Mouse (Mus musculus): ENCODE results near the gene Sbk2. TPM values are rescaled to one million over a fixed set of nuclear protein-coding genes. Genes with fewer than 3 reads are reported as not detected.

The Sbk2 gene
- polyA plus RNA-seq, 1 experiment from 2014 or later, result 0.26 TPM

DNA sequence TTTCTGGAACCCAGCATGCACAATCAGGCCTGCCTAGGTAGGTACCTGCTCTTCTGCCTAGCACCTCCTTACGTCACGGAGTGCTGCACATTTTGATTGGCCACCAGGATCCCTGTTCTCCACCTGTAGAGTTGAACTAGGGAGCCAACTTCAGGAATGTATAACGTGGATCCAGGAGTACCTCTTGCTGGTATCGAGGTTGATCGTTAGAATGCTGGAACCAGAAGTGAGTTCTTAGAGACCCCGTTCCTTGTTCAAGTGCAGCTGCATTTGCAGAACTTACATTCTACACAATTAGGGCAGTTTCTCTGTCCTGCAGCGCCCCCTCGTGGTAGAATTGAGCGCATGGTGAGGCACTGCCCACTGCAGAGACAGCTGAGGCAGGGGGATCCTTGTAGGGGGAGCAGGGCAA is 24.1 kb downstream of the Sbk2 start:
- Histone ChIP-seq H3K27me3 (ENCODE audit: control insufficient read depth, insufficient read depth, low read length) (no peaks in the 10 kb centered on the region), H3K4me3 (replicated peaks; ENCODE audit: low read length) (no peak overlapping the region), H3K9ac (ENCODE audit: low read length) (no peak overlapping the region), H3K27ac (ENCODE audit: low read length) (no peak overlapping the region), H3K4me1 (ENCODE audit: control insufficient read depth, insufficient read depth, low read length) (no peaks in the 10 kb centered on the region), H3K9me3 (replicated peaks; ENCODE audit: control insufficient read depth, low read length) (no peaks in the 10 kb centered on the region), H3K36me3 (ENCODE audit: control insufficient read depth, insufficient read depth, low read length) (no peaks in the 10 kb centered on the region), H3K4me2 (ENCODE audit: low read depth, low read length) (no peak overlapping the region)
- WGBS, result 19% methylated on average over 9 of the region's 9 CpGs
- ATAC-seq (ENCODE audit: insufficient read depth, low FRiP score), result no peak; the same call in 1 of the 2 replicates

DNA sequence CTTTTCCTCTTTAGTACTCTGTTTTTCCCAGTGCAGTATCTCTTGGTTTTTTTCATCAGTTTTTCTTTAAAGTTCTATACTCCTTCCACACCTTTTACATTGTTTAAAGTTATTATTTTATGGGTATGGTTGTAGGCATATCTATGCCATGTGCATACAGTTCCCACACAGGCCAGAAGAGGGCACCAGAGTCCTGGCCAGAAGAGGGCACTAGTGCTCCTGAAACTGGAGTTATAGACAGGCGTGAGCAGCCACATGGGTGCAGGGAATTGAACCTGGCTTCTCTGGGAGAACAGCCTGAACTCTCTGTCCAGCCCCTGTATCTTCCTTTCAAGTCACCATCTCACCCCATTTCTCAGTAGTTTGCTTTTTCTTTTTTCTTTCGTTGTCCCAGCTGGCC is 25.8 kb downstream of the Sbk2 start:
- Histone ChIP-seq H3K9ac (ENCODE audit: low read length) (no peak overlapping the region), H3K4me3 (replicated peaks; ENCODE audit: low read length) (no peak overlapping the region), H3K27me3 (ENCODE audit: control insufficient read depth, insufficient read depth, low read length) (no peaks in the 10 kb centered on the region), H3K4me2 (ENCODE audit: low read depth, low read length) (no peak overlapping the region), H3K36me3 (ENCODE audit: control insufficient read depth, insufficient read depth, low read length) (no peaks in the 10 kb centered on the region), H3K27ac (ENCODE audit: low read length) (no peak overlapping the region), H3K9me3 (replicated peaks; ENCODE audit: control insufficient read depth, low read length) (0 out of 2 replicates have a peak, but pooled peaks cover 4% of the 10 kb centered on the region), H3K4me1 (ENCODE audit: control insufficient read depth, insufficient read depth, low read length) (no peaks in the 10 kb centered on the region)
- 40% methylated on average over 2 of the region's 2 CpGs for WGBS
- ATAC-seq (ENCODE audit: insufficient read depth, low FRiP score), result no peak

DNA sequence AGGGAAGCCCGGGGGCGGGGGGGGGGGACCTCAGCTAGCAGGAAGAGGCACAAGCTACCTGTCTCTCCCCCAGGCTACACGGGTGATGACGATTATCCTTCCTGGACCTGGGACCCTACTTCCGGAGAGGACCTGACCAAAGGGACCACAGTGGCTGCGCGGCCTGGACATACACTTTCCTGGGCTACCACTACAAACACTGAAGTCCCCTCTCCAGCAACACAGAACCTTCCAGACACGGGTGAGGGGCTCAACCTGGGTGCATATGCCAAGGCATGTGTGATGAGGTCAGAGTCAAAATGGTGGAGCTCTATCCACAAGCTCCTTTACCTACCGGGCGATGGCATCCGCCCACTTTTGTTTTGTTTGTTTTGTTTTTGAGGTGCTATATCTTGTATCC is 26.8 kb downstream of the Sbk2 start:
- H3K9ac ChIP-seq (ENCODE audit: low read length), result no peak overlapping the region
- no peak overlapping the region for H3K4me2 ChIP-seq (ENCODE audit: low read depth, low read length)
- ATAC-seq (ENCODE audit: insufficient read depth, low FRiP score), result no peak
- H3K27ac ChIP-seq (ENCODE audit: low read length), result no peak overlapping the region
- H3K36me3 ChIP-seq (ENCODE audit: control insufficient read depth, insufficient read depth, low read length), result no peaks in the 10 kb centered on the region
- H3K27me3 ChIP-seq (ENCODE audit: control insufficient read depth, insufficient read depth, low read length), result no peaks in the 10 kb centered on the region
- 71% methylated on average over 11 of the region's 11 CpGs for WGBS
- H3K4me1 ChIP-seq (ENCODE audit: control insufficient read depth, insufficient read depth, low read length), result no peaks in the 10 kb centered on the region
- no peak overlapping the region for H3K4me3 ChIP-seq (replicated peaks; ENCODE audit: low read length)
- H3K9me3 ChIP-seq (replicated peaks; ENCODE audit: control insufficient read depth, low read length), result 0 out of 2 replicates have a peak, but pooled peaks cover 4% of the 10 kb centered on the region

DNA sequence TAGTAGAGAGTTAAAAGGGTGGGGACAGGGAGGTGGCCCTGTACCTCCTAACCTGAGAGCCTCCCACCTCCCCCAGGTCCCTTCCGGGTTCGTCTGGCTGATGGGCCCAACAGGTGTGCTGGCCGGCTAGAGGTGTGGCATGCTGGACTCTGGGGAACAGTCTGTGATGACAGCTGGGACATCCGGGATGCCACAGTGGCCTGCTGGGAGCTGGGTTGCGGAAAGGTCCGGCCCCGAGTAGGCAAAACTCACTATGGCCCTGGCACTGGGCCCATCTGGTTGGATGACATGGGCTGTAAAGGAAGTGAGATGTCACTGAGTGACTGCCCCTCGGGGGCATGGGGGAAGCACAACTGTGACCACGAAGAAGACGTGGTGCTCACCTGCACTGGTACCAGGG is 27.4 kb downstream of the Sbk2 start:
- H3K36me3 ChIP-seq (ENCODE audit: control insufficient read depth, insufficient read depth, low read length), result no peaks in the 10 kb centered on the region
- H3K9me3 ChIP-seq (replicated peaks; ENCODE audit: control insufficient read depth, low read length), result 0 out of 2 replicates have a peak, but pooled peaks cover 4% of the 10 kb centered on the region
- H3K9ac ChIP-seq (ENCODE audit: low read length), result no peak overlapping the region
- no peaks in the 10 kb centered on the region for H3K4me1 ChIP-seq (ENCODE audit: control insufficient read depth, insufficient read depth, low read length)
- no peak; the same call in 1 of the 2 replicates for ATAC-seq (ENCODE audit: insufficient read depth, low FRiP score)
- no peak overlapping the region for H3K27ac ChIP-seq (ENCODE audit: low read length)
- H3K4me2 ChIP-seq (ENCODE audit: low read depth, low read length), result no peak overlapping the region
- no peak overlapping the region for H3K4me3 ChIP-seq (replicated peaks; ENCODE audit: low read length)
- no peaks in the 10 kb centered on the region for H3K27me3 ChIP-seq (ENCODE audit: control insufficient read depth, insufficient read depth, low read length)
- WGBS, result 78% methylated on average over 10 of the region's 10 CpGs

DNA sequence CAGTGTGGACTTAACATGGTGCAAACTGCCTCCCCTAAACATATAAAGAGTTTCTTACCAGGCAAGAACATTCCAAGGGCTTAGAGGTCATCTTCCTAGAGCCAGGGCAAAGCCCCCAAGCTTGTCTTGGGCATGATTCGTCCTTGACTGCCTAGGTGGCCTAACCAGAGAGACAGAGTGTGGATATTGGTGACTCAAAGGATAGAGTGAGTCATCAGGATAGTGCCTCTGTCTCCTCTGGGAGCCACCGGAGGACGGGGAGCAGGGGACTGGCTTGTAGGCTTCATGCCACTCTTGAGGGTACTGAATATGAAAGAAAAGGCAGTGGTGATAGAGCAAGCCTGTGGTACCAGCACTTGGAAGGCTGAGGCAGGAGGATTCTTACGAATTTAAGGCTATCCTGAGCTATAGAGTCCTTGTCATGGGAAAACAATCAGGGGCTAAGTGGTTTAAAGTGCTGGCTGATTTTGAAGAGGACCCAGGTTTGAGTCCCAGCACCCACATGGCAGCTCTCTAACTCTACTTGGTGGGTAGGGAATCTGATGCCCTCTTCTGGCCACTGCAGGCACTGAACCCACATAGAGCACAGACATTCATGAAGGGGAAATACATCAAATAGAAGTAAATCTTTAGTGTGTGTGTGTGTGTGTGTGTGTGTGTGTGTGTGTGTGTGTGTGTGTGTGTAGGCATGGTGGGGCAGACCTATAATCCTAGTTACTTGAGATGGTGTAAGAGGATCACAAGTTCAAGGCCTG is 29.9 kb downstream of the Sbk2 start:
- Histone ChIP-seq H3K27ac (ENCODE audit: low read length) (no peak overlapping the region), H3K9me3 (replicated peaks; ENCODE audit: control insufficient read depth, low read length) (0 out of 2 replicates have a peak, but pooled peaks cover 4% of the 10 kb centered on the region), H3K36me3 (ENCODE audit: control insufficient read depth, insufficient read depth, low read length) (no peaks in the 10 kb centered on the region), H3K4me1 (ENCODE audit: control insufficient read depth, insufficient read depth, low read length) (no peaks in the 10 kb centered on the region), H3K4me2 (ENCODE audit: low read depth, low read length) (no peak overlapping the region), H3K27me3 (ENCODE audit: control insufficient read depth, insufficient read depth, low read length) (no peaks in the 10 kb centered on the region), H3K4me3 (replicated peaks; ENCODE audit: low read length) (no peak overlapping the region), H3K9ac (ENCODE audit: low read length) (no peak overlapping the region)
- ATAC-seq (ENCODE audit: insufficient read depth, low FRiP score), result no peak
- 73% methylated on average over 4 of the region's 4 CpGs for whole genome bisulfite sequencing

DNA sequence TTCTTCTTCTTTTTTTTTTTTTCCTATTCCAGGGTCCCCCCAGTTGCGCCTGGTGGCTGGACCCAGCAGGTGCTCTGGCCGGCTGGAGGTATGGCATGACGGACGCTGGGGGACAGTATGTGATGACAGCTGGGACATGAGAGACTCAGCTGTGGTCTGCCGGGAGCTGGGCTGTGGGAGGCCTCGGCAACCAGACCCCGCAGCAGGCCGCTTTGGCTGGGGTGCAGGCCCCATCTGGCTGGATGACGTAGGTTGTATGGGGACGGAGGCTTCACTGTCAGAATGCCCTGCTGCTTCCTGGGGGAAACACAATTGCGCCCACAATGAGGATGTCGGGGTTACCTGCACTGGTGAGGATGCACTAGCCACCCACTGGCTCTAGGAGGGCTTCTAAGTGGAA is 31.1 kb downstream of the Sbk2 start:
- 81% methylated on average over 12 of the region's 12 CpGs for WGBS

DNA sequence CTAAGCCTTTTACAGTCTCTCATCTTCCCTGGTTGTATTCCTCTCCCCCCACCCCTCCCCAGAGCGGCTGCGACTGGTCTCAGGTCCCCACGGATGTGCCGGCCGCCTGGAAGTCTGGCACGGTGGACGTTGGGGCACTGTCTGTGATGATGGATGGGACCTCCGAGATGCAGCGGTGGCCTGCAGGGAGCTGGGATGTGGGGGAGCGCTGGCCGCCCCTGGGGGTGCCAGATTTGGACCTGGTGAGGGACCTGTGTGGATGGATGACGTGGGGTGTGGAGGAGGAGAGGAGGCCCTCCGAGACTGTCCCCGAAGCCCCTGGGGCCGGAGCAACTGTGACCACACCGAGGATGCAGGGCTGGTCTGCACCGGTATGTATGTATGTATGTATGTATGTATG is 35.9 kb downstream of the Sbk2 start:
- no peak for ATAC-seq (ENCODE audit: insufficient read depth, low FRiP score)
- Histone ChIP-seq H3K4me2 (ENCODE audit: low read depth, low read length) (no peak overlapping the region; the same call in 1 of the 2 replicates), H3K36me3 (ENCODE audit: control insufficient read depth, insufficient read depth, low read length) (no peaks in the 10 kb centered on the region), H3K9me3 (replicated peaks; ENCODE audit: control insufficient read depth, low read length) (no peaks in the 10 kb centered on the region), H3K4me1 (ENCODE audit: control insufficient read depth, insufficient read depth, low read length) (peaks cover 31% of the 10 kb centered on the region), H3K27ac (ENCODE audit: low read length) (no peak overlapping the region), H3K9ac (ENCODE audit: low read length) (peak overlapping the region; percentile 41; the same call in 1 of the 2 replicates), H3K27me3 (ENCODE audit: control insufficient read depth, insufficient read depth, low read length) (no peaks in the 10 kb centered on the region), H3K4me3 (replicated peaks; ENCODE audit: low read length) (0 out of 2 replicates have a peak overlapping the region, but pooled peaks have one; percentile 2)
- 58% methylated on average over 17 of the region's 17 CpGs for WGBS

More for the DNA sequence above, 31.1 kb downstream of the Sbk2 start:
- H3K27ac ChIP-seq (ENCODE audit: low read length), result no peak overlapping the region
- no peaks in the 10 kb centered on the region for H3K36me3 ChIP-seq (ENCODE audit: control insufficient read depth, insufficient read depth, low read length)
- no peaks in the 10 kb centered on the region for H3K4me1 ChIP-seq (ENCODE audit: control insufficient read depth, insufficient read depth, low read length)
- no peak for ATAC-seq (ENCODE audit: insufficient read depth, low FRiP score)
- H3K4me2 ChIP-seq (ENCODE audit: low read depth, low read length), result no peak overlapping the region
- no peaks in the 10 kb centered on the region for H3K27me3 ChIP-seq (ENCODE audit: control insufficient read depth, insufficient read depth, low read length)
- H3K9ac ChIP-seq (ENCODE audit: low read length), result no peak overlapping the region
- H3K9me3 ChIP-seq (replicated peaks; ENCODE audit: control insufficient read depth, low read length), result 0 out of 2 replicates have a peak, but pooled peaks cover 4% of the 10 kb centered on the region
- no peak overlapping the region for H3K4me3 ChIP-seq (replicated peaks; ENCODE audit: low read length)

DNA sequence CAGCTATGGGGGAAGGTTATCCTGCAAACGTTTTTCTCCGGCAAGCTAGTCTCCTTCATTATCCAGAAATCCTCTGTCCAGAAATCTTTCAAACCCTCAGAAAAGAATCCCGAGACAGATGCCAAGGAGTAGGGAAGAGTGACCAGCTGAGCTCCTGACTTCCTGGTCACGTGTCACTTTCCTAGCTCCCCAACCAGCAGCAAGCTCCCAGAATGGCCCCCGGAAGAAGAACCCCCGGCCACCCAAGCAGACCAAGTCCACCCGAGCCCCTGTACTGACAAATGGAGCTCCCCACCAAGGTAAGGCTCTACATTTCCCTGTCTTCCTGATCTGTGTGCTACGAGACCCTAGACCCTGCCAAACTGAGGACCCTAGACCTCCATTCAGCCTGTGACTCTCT is 36.5 kb downstream of the Sbk2 start:
- Histone ChIP-seq H3K36me3 (ENCODE audit: control insufficient read depth, insufficient read depth, low read length) (no peaks in the 10 kb centered on the region), H3K4me1 (ENCODE audit: control insufficient read depth, insufficient read depth, low read length) (peaks cover 37% of the 10 kb centered on the region), H3K4me3 (replicated peaks; ENCODE audit: low read length) (peak overlapping the region; percentile 5; the same call in 1 of the 2 replicates), H3K9me3 (replicated peaks; ENCODE audit: control insufficient read depth, low read length) (no peaks in the 10 kb centered on the region), H3K4me2 (ENCODE audit: low read depth, low read length) (no peak overlapping the region; the same call in 1 of the 2 replicates), H3K27me3 (ENCODE audit: control insufficient read depth, insufficient read depth, low read length) (no peaks in the 10 kb centered on the region), H3K9ac (ENCODE audit: low read length) (peak overlapping the region; percentile 4; the same call in 1 of the 2 replicates), H3K27ac (ENCODE audit: low read length) (no peak overlapping the region)
- WGBS, result 45% methylated on average over 8 of the region's 8 CpGs
- no peak for ATAC-seq (ENCODE audit: insufficient read depth, low FRiP score)

DNA sequence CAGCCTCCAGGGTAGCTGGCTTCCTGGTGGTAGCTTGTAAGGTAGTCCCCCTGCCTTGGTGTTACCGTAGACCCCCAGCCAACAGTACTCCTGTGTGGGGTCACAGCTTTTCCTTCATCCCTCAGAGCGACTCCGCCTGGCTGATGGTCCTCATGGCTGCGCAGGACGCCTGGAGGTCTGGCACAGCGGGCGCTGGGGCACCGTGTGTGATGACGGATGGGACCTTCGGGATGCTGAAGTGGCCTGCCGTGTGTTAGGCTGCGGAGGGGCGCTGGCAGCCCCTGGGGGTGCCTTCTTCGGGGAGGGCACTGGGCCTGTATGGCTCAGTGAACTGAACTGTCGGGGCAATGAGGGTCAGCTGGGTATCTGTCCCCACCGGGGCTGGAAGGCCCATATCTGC is 37.4 kb downstream of the Sbk2 start:
- H3K36me3 ChIP-seq (ENCODE audit: control insufficient read depth, insufficient read depth, low read length), result no peaks in the 10 kb centered on the region
- H3K4me3 ChIP-seq (replicated peaks; ENCODE audit: low read length), result no peak overlapping the region
- no peaks in the 10 kb centered on the region for H3K27me3 ChIP-seq (ENCODE audit: control insufficient read depth, insufficient read depth, low read length)
- H3K9ac ChIP-seq (ENCODE audit: low read length), result 0 out of 2 replicates have a peak overlapping the region, but pooled peaks have one; percentile 66
- H3K27ac ChIP-seq (ENCODE audit: low read length), result no peak overlapping the region
- ATAC-seq (ENCODE audit: insufficient read depth, low FRiP score), result no peak
- H3K9me3 ChIP-seq (replicated peaks; ENCODE audit: control insufficient read depth, low read length), result no peaks in the 10 kb centered on the region
- 79% methylated on average over 16 of the region's 16 CpGs for WGBS
- peaks cover 45% of the 10 kb centered on the region for H3K4me1 ChIP-seq (ENCODE audit: control insufficient read depth, insufficient read depth, low read length)
- H3K4me2 ChIP-seq (ENCODE audit: low read depth, low read length), result no peak overlapping the region

Measured in stomach, embryonic 16.5 days (tissue).